Mouse (Mus musculus) bone marrow, adult 2 months (tissue): ENCODE measurements around the gene Txk.

Source experiments
- CTCF ChIP-seq: fragments of 200-500 bp; IDR thresholded peaks from 2 replicates; pipeline ENCODE4 v1.5.1; 2011; ENCODE audit warnings: low read length, control low read depth; ENCODE audit not compliant: control insufficient read depth, insufficient read depth
- POLR2A ChIP-seq: fragments of 200-500 bp; IDR thresholded peaks from 2 replicates; pipeline ENCODE4 v1.6.1; 2011; ENCODE audit warnings: low read depth, mild to moderate bottlenecking, control low read depth, low read length, borderline replicate concordance; ENCODE audit not compliant: control insufficient read depth

- TF ChIP-seq CTCF: no peak
- TF ChIP-seq POLR2A: no peak
Measured at GRCm38 (mm10) chr5:72666428-72666827, 86.1 kb downstream of the Txk start.
